Mouse (Mus musculus): ENCODE measurements around the gene Sppl3. TPM values are rescaled to one million over a fixed set of nuclear protein-coding genes. Genes with fewer than 3 reads are reported as not detected.

The Sppl3 gene
- total RNA-seq, 2 experiments from 2014 or later, result 20.1 to 20.8 TPM

DNA sequence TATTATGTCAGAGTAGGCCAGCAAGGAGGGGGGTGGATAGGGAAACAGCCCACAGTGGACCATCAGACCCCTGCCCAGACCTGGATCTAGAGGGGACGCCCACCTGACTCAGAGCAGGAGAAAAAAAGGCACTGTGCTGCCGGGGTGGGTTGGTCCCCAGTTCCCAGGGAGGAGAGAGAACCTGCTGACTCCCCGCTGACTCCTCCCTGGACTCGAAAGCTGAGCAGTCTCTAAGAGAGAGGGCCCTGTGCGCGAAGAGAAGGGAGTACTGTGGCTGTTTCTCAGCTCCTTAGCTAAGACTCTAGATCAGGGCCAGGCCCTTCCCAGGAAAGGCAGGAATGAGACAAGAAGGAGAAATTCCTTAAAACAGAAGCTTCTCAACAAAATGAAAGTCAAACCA, 133.5 kb downstream of the Sppl3 start:
- intact Hi-C loops (cut with DNase I), result no loop called here
- peak; percentile 60 for DNase-seq
- H3K27ac ChIP-seq, result peak overlapping the region; percentile 96
- no peak for TF ChIP-seq CTCF (IDR thresholded peaks at IDR 0.05)
- peak overlapping the region; percentile 71 for H3K4me3 ChIP-seq

DNA sequence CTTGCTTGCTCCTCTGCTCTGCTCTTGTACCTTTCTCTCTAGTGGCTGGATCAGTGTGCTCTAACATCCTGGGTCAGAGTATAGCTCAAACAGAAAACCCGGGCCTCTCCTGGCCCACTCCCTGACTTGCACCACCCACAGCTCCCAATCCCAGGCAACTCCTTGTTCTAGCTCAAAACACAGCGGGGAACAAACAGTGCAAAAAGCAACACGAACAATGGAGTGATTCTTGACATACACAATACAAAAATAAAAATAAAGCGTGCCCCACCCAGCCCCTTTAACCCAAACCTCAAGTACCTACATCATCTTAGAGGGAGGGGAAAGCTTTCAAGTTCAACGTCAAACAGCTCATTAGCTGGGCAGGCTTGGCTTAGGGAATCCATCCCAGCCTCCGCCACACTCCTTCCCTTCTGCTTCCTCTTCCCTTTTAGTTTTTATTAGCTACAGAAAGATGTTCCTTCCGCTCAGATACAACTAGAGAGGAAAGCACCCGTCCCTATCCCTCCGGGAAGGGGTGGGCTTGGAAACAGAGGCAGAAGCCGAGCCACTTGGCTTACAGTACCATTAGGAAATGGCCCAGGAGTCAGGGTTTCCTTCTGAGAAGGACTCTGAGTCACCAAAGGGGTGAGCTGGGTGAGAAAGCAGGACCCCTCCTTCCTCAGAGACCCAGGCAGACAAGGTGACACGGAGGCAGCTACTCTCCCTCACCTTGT, 134.5 kb downstream of the Sppl3 start:
- DNase-seq, result peak; percentile 55
- TF ChIP-seq CTCF (IDR thresholded peaks at IDR 0.05), result no peak
- intact Hi-C loops (cut with DNase I), result no loop called here
- H3K27ac ChIP-seq, result peak overlapping the region; percentile 96
- peak overlapping the region; percentile 71 for H3K4me3 ChIP-seq

DNA sequence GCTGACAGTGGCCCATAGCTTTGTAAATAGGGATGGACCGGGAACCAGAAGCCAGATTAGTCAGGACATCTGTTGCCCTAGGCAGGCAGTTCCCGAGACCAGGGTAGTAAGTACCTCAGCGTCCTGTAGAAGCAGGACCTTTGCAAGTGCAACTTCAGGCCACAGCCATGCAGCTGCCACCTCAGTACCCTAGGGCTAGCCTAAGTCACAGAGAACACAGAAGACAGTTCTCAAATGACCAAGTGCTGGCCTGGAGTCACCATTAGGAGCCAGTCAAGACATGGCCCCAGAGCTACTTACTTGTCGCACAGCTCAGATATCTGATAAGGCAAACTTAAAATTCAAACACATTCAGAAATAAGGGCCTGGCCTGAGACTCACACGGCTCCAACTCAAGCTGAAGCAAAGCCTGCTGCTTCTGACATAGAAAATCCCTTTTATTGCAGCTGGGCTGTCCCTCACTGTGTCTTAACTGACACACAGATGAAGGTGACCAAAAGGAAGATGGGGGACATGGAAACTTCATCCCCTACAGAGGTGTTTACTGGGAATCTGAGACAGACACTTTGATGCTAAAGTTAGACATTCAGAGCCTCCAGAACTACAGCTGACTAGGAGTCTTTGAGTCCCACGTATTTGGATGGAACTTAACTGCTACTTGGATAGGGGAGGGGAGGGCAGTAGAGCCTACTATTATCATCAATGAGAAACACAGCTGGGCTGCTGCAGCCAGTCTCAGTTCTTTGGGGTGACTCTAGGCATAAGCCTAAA, 135.2 kb downstream of the Sppl3 start:
- intact Hi-C loops (cut with DNase I), result no loop called here
- DNase-seq, result peak; percentile 73
- peak overlapping the region; percentile 71 for H3K4me3 ChIP-seq
- TF ChIP-seq CTCF (IDR thresholded peaks at IDR 0.05), result no peak
- H3K27ac ChIP-seq, result peak overlapping the region; percentile 96

- no peak for TF ChIP-seq CTCF (IDR thresholded peaks at IDR 0.05)
- Histone ChIP-seq H3K4me3 (peak overlapping the region; percentile 35; the same call in 1 of the 2 replicates), H3K27ac (peak overlapping the region; percentile 96)
- intact Hi-C loops (cut with DNase I), result no loop called here
- peak; percentile 78 for DNase-seq
Measured at GRCm38 (mm10) chr5:115146747-115147130, 135.8 kb downstream of the Sppl3 start.

DNA sequence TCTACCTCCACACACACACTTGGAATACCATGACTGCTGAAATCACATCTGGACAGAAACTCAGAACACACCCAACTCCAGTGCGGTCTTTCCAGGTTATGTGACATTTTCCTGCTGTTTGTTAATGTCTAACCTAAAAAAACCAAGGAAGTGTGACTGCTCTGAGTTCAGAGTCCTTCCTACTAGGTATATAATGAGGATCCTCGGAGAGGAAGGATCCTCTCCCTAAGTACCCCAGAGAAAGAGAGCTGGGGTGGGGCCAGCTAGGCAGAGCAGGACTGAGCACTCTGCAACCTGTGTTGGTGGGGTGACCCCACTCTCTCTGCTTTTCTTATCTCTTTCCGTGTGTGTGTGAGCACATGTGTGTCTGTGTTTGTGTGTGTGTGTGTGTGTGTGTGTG, 136.5 kb downstream of the Sppl3 start:
- Histone ChIP-seq H3K27ac (peak overlapping the region; percentile 96), H3K4me3 (peak overlapping the region; percentile 35)
- no peak for TF ChIP-seq CTCF (IDR thresholded peaks at IDR 0.05)
- intact Hi-C loops (cut with DNase I), result no loop called here
- no peak for DNase-seq

GRCm38 (mm10) chr5:115148378-115148777, 137.4 kb downstream of the Sppl3 start:
- Histone ChIP-seq H3K27ac (peak overlapping the region; percentile 96), H3K4me3 (no peak overlapping the region; the same call in none of the 2 replicates)
- intact Hi-C loops (cut with DNase I), result no loop called here
- no peak for TF ChIP-seq CTCF (IDR thresholded peaks at IDR 0.05)
- peak; percentile 70 for DNase-seq

Other genes with a start within 250 kb of the Sppl3 start
- 10 to 100 TPM; 15.4 to 19.6 TPM for gene Ankrd13a, start 236.5 kb upstream of the Sppl3 start, total RNA-seq (2021)
- 10 to 100 TPM; 17.3 to 20.1 TPM for gene Git2, start 235.6 kb upstream of the Sppl3 start, total RNA-seq (2021)
- gene 1500011B03Rik, start 187.7 kb upstream of the Sppl3 start, total RNA-seq (2021), result 1 to 10 TPM; 3.9 to 4.6 TPM
- not detected for gene 4930519G04Rik, start 157.5 kb upstream of the Sppl3 start, total RNA-seq (2021)
- not detected for gene Gm9936, start 152.5 kb upstream of the Sppl3 start, total RNA-seq (2021)
- gene Oasl2, start 114.2 kb upstream of the Sppl3 start, total RNA-seq (2021), result 1 to 10 TPM; 1.1 to 2.0 TPM
- under 1 TPM in 1 of 2 experiments, not detected in 1; 0.64 TPM for gene Oasl1, start 87.9 kb upstream of the Sppl3 start, total RNA-seq (2021)
- gene 2210016L21Rik, start 69.0 kb upstream of the Sppl3 start, total RNA-seq (2021), result 10 to 100 TPM; 24.7 to 26.6 TPM
- not detected for gene Hnf1a, start 40.0 kb upstream of the Sppl3 start, total RNA-seq (2021)
- not detected for gene Gm10401, start 87.2 kb downstream of the Sppl3 start, total RNA-seq (2021)
- 10 to 100 TPM; 49.9 to 81.7 TPM for gene Acads, start 108.2 kb downstream of the Sppl3 start, total RNA-seq (2021)
- gene Unc119b, start 123.8 kb downstream of the Sppl3 start, total RNA-seq (2021), result 10 to 100 TPM; 11.8 to 15.7 TPM
- 100 to 1,000 TPM; 138 to 200 TPM for gene Mlec, start 147.0 kb downstream of the Sppl3 start, total RNA-seq (2021)
- 1 to 10 TPM in 1 of 2 experiments, under 1 TPM in 1; 0.79 to 1.5 TPM for gene Cabp1, start 183.2 kb downstream of the Sppl3 start, total RNA-seq (2021)
- gene Pop5, start 224.7 kb downstream of the Sppl3 start, total RNA-seq (2021), result 10 to 100 TPM; 27.8 to 51.7 TPM